Mouse (Mus musculus) thymus, adult 2 months (tissue): Measurements from ENCODE around the gene Lars2.

Source experiments
- CTCF ChIP-seq: fragments of 200-500 bp; IDR thresholded peaks from 2 replicates; pipeline ENCODE4 v1.5.1; 2012; ENCODE audit warnings: mild to moderate bottlenecking, control low read depth, low read length, moderate library complexity, borderline replicate concordance; ENCODE audit not compliant: control insufficient read depth, poor library complexity, insufficient read depth; ENCODE audit errors: extremely low read depth
- POLR2A ChIP-seq: fragments of 200-500 bp; IDR thresholded peaks from 2 replicates; pipeline ENCODE4 v1.6.1; 2012; ENCODE audit warnings: mild to moderate bottlenecking, low read length, control low read depth, moderate library complexity; ENCODE audit not compliant: control insufficient read depth, poor library complexity, insufficient read depth; ENCODE audit errors: extremely low read depth

GRCm38 (mm10) chr9:123473377-123473776, 106.7 kb downstream of the Lars2 start:
- no peak for TF ChIP-seq POLR2A
- no peak for TF ChIP-seq CTCF
